Mouse (Mus musculus) ES-E14 (cell line): ENCODE data around the gene Gm17027. TPM values are rescaled to one million over a fixed set of nuclear protein-coding genes. Genes with fewer than 3 reads are reported as not detected.
"Not testable (repeated sequence)": the region's sequence is repeated elsewhere in the genome, so short reads cannot be mapped to it uniquely, and the experiment has no call there.

ENCODE experiments used
- DNase-seq: peaks from one replicate; pipeline ENCODE4 v3.0.0-alpha.2; 2013; ENCODE audit warnings: low read depth, low spot score
- H3K27ac ChIP-seq: 2 replicates; pipeline ENCODE4 v1.5.1; 2012; ENCODE audit warnings: low read depth, mild to moderate bottlenecking, low read length, moderate library complexity, mixed read lengths; ENCODE audit not compliant: poor library complexity, insufficient read depth, severe bottlenecking
- H3K36me3 ChIP-seq: 2 replicates; pipeline ENCODE4 v1.6.1; 2012; ENCODE audit warnings: mild to moderate bottlenecking, low read length, moderate library complexity, mixed read lengths; ENCODE audit not compliant: control insufficient read depth, poor library complexity, insufficient read depth, severe bottlenecking
- H3K4me1 ChIP-seq, 2 experiments: fragments of 150-350 bp in 1 of 2; sonication (generic) in 1 of 2; 2 replicates each; pipeline ENCODE4 v1.6.1; 2012; ENCODE audit warnings: low read length in 2 of 2, mild to moderate bottlenecking in 1 of 2, mixed read lengths in 1 of 2; ENCODE audit not compliant: control insufficient read depth in 2 of 2, insufficient read depth in 2 of 2, poor library complexity in 1 of 2
- H3K4me3 ChIP-seq, 2 experiments: fragments of 150-350 bp in 1 of 2; sonication (generic) in 1 of 2; 2 replicates each; pipeline ENCODE4 v1.5.1; 2012; ENCODE audit warnings: low read length in 2 of 2, low read depth in 1 of 2, mild to moderate bottlenecking in 1 of 2, mixed read lengths in 1 of 2; ENCODE audit not compliant: insufficient read depth in 1 of 2, poor library complexity in 1 of 2, severe bottlenecking in 1 of 2
- H3K9ac ChIP-seq: 2 replicates; pipeline ENCODE4 v1.6.1; 2012; ENCODE audit warnings: low read depth, mild to moderate bottlenecking, low read length, mixed read lengths; ENCODE audit not compliant: poor library complexity, insufficient read depth, severe bottlenecking
- H3K9me3 ChIP-seq: fragments of 150-350 bp; sonication (generic); 2 replicates; pipeline ENCODE4 v1.6.1; 2012; ENCODE audit warnings: low read depth, mild to moderate bottlenecking, low read length; ENCODE audit not compliant: control insufficient read depth, insufficient read depth
- in situ Hi-C, 2 experiments: fragments of 600-800 bp; cut with MboI; formaldehyde crosslinking; loops; one replicate each; pipeline ENCODE4 v1.15.1; 2025; ENCODE audit warnings: low sequenced_read_pairs in 2 of 2, inconsistent platforms in 1 of 2; ENCODE audit not compliant: unreplicated experiment in 2 of 2
- total RNA-seq: library from RNA; depleted of rRNA; stranded (reverse); fragments of 300-350 nt; gene quantifications from 2 replicates; pipeline ENCODE4 v1.2.3, GENCODE M21; 2012; rRNA removed

The Gm17027 gene
- not detected in 2 replicates for total RNA-seq

- H3K4me3 ChIP-seq, H3K27ac ChIP-seq, in situ Hi-C loops, H3K9me3 ChIP-seq, DNase-seq, H3K4me1 ChIP-seq, H3K9ac ChIP-seq, H3K36me3 ChIP-seq: not testable (repeated sequence)
Measured at GRCm38 (mm10) chr14:42162522-42162921, at the start of gene Gm17027. Gm17027 (minus strand) TSS chr14:42162622.

- DNase-seq, in situ Hi-C loops, H3K4me1 ChIP-seq, H3K4me3 ChIP-seq, H3K27ac ChIP-seq, H3K36me3 ChIP-seq, H3K9ac ChIP-seq, H3K9me3 ChIP-seq: not testable (repeated sequence)
Measured at GRCm38 (mm10) chr14:42190691-42191090, 28.3 kb upstream of the Gm17027 start, which contains the start of gene Gm3573. Gm3573 (minus strand) TSS chr14:42190791.

GRCm38 (mm10) chr14:42183936-42184335, 21.5 kb upstream of the Gm17027 start:
- H3K9me3 ChIP-seq, H3K27ac ChIP-seq, H3K36me3 ChIP-seq, in situ Hi-C loops, DNase-seq, H3K4me3 ChIP-seq, H3K4me1 ChIP-seq, H3K9ac ChIP-seq: not testable (repeated sequence)

GRCm38 (mm10) chr14:42134571-42134970, 27.9 kb downstream of the Gm17027 start:
- in situ Hi-C loops, H3K9ac ChIP-seq, H3K36me3 ChIP-seq, H3K9me3 ChIP-seq, H3K4me1 ChIP-seq, H3K27ac ChIP-seq, H3K4me3 ChIP-seq, DNase-seq: not testable (repeated sequence)

GRCm38 (mm10) chr14:42133806-42134205, 28.6 kb downstream of the Gm17027 start:
- H3K9me3 ChIP-seq, H3K36me3 ChIP-seq, H3K27ac ChIP-seq, in situ Hi-C loops, H3K4me3 ChIP-seq, H3K9ac ChIP-seq, DNase-seq, H3K4me1 ChIP-seq: not testable (repeated sequence)

- H3K27ac ChIP-seq, H3K4me1 ChIP-seq, H3K4me3 ChIP-seq, H3K36me3 ChIP-seq, DNase-seq, H3K9me3 ChIP-seq, in situ Hi-C loops, H3K9ac ChIP-seq: not testable (repeated sequence)
Measured at GRCm38 (mm10) chr14:42117269-42117668, 45.2 kb downstream of the Gm17027 start, which contains the start of gene Gm7951. Gm7951 (minus strand) TSS chr14:42117369.

Other genes starting within 250 kb of the Gm17027 start
- not detected in 2 replicates for gene 1700049E17Rik1, start 237.7 kb downstream of the Gm17027 start, total RNA-seq
- gene 1700024B05Rik, start 218.6 kb downstream of the Gm17027 start, total RNA-seq: 0.16 and 0.22 TPM in 2 replicates
- gene Gm6401, start 194.7 kb downstream of the Gm17027 start, total RNA-seq: not detected in 2 replicates
- not detected in 2 replicates for gene Gm3543, start 179.3 kb downstream of the Gm17027 start, total RNA-seq
- gene Gm7951, start 45.3 kb downstream of the Gm17027 start, total RNA-seq: not detected in 2 replicates
- not detected in 2 replicates for gene Gm3573, start 28.2 kb upstream of the Gm17027 start, total RNA-seq
- gene Gm17026, start 97.4 kb upstream of the Gm17027 start, total RNA-seq: not detected in 2 replicates
- not detected in 2 replicates for gene Gm9611, start 134.7 kb upstream of the Gm17027 start, total RNA-seq
- gene Gm7995, start 147.6 kb upstream of the Gm17027 start, total RNA-seq: 0.18 and 0.21 TPM in 2 replicates